Mouse (Mus musculus) brain, embryonic 14.5 days (tissue): ENCODE measurements around the gene Ccdc141.

Experiments
- CTCF ChIP-seq: fragments of 200-500 bp; IDR thresholded peaks from 2 replicates; pipeline ENCODE4 v1.5.1; 2012; ENCODE audit warnings: inconsistent platforms, mild to moderate bottlenecking, moderate library complexity, borderline replicate concordance; ENCODE audit not compliant: insufficient read depth, insufficient read length; ENCODE audit errors: extremely low read depth
- POLR2A ChIP-seq: fragments of 200-500 bp; IDR thresholded peaks from 2 replicates; pipeline ENCODE4 v1.6.1; 2012; ENCODE audit warnings: mild to moderate bottlenecking, inconsistent platforms, borderline replicate concordance; ENCODE audit not compliant: poor library complexity, insufficient read depth, insufficient read length, severe bottlenecking; ENCODE audit errors: extremely low read depth

GRCm38 (mm10) chr2:77099814-77100213 lies 70.6 kb downstream of the Ccdc141 start:
- TF ChIP-seq CTCF (no peak), POLR2A (no peak)
